Mouse (Mus musculus) common myeloid progenitor, adult 5-6 weeks (primary cell): Measurements from ENCODE around the gene Borcs6. TPM values are rescaled to one million over a fixed set of nuclear protein-coding genes. Genes with fewer than 3 reads are reported as not detected.
"Not testable (repeated sequence)": the region's sequence is repeated elsewhere in the genome, so short reads cannot be mapped to it uniquely, and the experiment has no call there.

Experiments used
- ATAC-seq: replicated peaks from 2 replicates; pipeline ENCODE4 v1.8.0; 2016; ENCODE audit warnings: low read depth, mild to moderate bottlenecking, moderate TSS enrichment, inconsistent platforms; ENCODE audit not compliant: poor library complexity, severe bottlenecking
- total RNA-seq: library from RNA; stranded (forward); fragments of 200-1000, 187-1606 nt; gene quantifications from 2 replicates; pipeline ENCODE4 v1.2.3, GENCODE M21; 2017

Borcs6 gene
- total RNA-seq, 1 experiment from 2014 or later = 5.4 TPM

DNA sequence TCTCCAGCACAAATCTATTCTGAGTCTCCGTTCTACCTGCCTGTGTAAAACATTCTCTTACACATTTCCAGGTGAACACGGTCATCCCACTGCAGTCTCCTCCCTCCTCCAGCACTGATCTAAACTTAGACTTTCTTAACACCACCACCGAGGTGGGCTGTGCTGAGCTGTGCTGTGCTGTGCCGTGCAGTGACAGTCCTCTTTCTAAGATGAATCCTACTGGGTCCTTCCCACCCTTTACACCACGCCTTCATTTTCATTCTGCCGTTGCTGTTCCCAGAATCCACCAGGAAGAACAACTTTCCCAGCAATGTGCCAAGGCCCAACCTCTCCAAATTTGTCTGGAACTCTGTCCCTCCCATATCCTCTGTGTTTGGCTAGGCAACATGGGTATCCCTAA is 26.9 kb downstream of the Borcs6 start:
- no peak for ATAC-seq

- no peak for ATAC-seq
Measured at GRCm38 (mm10) chr11:69087082-69087481, 27.6 kb downstream of the Borcs6 start.

- no peak for ATAC-seq
Measured at GRCm38 (mm10) chr11:69087597-69087996, 28.1 kb downstream of the Borcs6 start.

DNA sequence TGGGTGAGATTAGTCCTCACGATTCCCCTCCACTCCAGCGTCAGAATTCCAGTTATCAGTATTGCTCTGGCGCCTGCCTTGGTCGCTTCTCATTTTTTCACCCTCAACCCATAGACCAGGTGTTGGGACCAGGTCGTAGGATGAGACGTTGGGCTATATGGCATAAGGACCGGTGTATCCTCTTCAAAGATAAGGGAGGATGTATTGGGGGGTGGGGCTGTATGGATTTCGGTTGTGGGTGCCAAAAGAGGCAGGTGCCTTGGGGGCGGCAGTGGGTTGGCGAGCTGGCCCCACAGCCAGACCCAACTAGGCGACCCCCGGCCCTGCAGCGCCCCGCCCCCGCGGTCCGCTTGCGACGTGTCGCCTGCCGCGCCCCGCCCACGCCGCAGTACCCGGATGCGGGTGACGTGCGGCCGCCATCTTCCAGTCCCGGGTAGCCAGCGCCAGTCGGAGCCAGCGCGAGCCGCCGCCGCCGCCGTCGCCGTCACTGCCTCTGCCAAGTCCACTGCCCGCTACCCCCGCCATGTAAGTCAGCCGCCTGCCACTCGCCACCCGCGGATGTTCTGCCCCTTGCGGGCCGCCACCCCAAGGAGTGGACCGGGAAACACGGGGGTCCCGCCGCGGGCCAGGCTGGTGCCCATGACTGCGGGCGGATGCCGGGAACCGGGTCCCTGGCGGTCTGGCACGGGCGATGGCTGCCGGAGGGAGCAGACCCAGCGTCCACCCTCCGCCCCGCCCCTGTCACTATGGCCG is 28.8 kb downstream of the Borcs6 start, which contains the start of gene Vamp2:
TSS of gene Vamp2 (plus strand) at position 388 of the 753 bp plus-strand sequence.
- ATAC-seq = peak; percentile 67

DNA sequence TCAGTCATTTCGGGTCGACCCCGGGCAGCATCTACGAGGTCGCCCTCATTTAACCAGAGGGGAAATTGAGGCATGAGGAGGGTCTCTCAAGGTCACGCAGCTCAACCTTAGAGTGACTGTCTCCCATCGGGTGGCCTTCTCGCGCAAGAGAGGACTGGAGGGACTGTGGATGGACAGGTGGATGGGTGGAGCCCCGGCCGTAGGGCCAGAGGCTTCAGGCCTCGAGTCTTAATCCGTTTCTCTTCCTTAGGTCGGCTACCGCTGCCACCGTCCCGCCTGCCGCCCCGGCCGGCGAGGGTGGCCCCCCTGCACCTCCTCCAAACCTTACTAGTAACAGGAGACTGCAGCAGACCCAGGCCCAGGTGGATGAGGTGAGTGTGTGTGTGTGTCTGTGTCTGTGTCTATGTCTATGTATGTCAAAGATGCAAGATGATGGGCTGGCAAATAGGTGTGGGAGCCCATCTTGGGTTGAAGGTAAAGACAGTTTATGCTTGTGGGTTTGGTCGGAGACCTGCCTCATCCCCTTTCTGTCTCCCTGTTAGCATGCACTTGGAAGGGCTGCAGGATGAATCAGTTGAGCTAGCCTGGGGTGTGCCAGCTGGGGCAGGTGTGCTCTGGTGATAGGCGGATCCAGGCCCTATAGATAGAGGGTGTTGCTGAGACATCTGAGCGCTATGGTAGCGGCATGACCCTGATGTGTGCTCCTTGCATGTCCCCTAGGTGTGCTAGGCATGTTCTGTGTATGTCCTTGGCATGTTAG is 29.5 kb downstream of the Borcs6 start:
- no peak for ATAC-seq

DNA sequence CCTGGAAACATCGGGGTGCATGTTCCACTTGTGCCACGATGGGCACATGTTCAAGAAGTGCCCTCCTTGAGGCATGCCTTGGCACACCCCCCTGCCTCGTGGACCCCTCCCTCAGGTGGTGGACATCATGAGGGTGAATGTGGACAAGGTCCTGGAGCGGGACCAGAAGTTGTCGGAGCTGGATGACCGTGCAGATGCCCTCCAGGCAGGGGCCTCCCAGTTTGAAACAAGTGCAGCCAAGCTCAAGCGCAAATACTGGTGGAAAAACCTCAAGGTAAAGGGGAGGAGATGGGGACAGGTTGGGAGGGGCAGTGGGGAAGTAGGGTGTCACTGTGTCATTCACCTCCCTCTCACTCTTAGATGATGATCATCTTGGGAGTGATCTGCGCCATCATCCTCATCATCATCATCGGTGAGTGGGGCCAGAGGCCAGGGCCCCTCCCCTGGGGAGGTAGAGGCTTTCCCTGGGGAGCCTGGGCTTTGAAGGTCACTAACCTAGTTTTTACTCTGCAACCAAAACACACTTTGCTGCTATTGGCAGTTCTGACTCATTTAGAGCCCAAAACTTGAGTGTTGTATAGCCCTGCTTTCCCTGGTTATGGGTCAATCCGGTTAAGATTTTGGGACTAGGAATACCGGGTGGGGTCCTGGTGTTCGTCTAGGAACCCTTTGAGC is 30.2 kb downstream of the Borcs6 start:
- ATAC-seq = no peak

GRCm38 (mm10) chr11:69090367-69090766 is 30.9 kb downstream of the Borcs6 start:
- ATAC-seq = no peak

- ATAC-seq = no peak
Measured at GRCm38 (mm10) chr11:69091566-69092385, 32.3 kb downstream of the Borcs6 start.

DNA sequence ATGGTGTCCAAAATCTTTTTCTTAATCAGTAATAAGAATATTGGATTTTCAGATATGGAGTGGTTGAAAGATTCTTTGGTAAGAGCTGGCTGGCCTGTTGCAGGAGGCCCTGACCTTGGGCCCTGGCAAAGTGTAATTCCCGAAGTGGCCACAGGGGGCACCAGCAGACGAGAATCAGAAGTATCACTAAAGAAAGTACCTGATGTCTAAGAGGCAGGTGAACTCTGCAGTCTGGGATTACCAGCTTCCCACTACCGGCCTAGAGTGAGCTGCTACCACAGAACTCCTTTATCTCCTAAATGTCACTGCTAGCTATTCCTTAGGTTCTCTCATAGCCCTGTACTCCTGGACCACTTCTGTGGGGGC is 32.9 kb downstream of the Borcs6 start:
- ATAC-seq = no peak

- no peak for ATAC-seq
Measured at GRCm38 (mm10) chr11:69092871-69093270, 33.4 kb downstream of the Borcs6 start.

- ATAC-seq = not testable (repeated sequence)
Measured at GRCm38 (mm10) chr11:69093856-69094255, 34.3 kb downstream of the Borcs6 start.

DNA sequence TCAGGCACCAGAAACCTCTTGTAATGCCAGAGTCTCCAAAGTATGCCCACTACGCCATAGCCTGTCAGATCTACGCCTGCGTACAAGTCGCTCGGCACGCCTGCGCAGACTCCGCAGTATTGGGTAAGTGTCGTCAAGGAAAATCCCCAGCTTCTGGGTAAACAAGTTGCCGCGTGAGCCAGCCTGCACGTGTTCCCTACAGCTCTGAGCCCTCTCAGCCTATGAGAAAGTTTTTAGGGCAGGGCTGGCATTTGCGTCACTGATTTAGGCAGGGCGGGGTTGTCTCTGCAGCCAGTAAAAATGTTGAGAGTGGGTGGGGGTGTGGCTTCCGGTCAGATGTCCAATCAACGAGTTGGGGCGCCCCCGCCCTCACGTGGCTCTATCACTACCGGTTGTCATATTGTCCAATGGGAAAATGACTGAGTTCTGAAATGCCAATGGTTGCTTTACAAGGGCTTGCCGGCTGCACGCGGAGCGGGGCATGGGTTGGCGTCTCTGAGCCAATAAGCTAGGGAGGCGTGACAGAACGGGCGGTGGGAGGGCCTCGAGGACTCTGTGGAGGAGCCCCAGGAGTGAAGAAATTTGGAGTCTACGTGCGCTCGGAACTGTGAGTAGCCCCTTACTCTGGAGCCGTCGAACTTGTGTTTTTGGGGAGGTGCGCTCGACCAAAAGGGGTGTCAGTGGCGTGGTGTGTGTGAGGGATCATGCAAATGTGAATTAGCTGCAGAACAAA is 35.3 kb downstream of the Borcs6 start, which contains the start of gene Per1:
TSS of gene Per1 (plus strand) at position 521 of the 733 bp plus-strand sequence.
- ATAC-seq = peak; percentile 64

GRCm38 (mm10) chr11:69095511-69096231 is 36.2 kb downstream of the Borcs6 start:
- ATAC-seq = no peak

- no peak for ATAC-seq
Measured at GRCm38 (mm10) chr11:69096360-69096986, 37.0 kb downstream of the Borcs6 start.

DNA sequence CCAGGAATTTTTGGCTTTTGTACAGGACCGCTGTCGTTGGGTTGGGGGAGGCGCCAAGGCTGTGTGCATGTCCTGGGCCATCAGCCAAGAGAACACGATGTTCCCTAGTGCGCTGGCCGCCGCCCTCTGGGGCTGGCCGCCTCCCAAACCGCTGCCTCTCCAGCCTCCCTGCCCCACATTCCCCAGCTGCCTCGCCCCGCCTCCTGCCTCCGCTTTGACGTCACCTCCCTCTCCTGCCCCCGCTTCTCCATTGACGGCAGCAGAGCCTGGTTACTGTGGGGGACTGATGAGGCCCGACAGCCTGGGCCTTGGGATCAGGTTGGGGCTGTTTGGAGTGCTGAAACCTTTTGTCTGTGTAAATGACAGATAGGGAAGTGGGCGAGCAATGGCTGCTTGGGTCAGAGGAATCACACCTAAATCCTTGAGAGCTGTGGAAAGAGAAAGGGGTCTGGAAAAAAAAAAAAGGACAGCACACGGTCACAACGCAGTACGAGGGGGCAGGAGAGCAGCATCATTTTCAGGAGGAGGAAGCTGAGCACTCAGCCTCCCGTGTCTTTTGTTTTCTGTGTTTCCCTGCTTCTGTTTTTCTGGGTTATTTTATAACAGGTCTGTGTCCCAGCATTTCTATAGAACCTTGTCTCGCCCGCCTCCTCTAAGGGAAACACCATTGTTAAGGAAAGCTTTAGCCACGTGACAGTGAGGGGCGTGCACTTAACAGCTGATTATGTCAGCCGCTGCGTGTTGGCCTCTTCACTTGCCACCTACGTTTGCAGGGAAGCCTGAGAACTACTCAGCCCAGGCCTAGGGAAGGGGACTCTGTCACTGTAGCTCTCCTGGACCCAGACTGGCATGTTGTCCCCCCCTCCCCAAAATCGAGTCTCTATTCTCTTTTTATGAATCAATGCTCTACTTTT is 37.7 kb downstream of the Borcs6 start:
- peak; percentile 27 for ATAC-seq

DNA sequence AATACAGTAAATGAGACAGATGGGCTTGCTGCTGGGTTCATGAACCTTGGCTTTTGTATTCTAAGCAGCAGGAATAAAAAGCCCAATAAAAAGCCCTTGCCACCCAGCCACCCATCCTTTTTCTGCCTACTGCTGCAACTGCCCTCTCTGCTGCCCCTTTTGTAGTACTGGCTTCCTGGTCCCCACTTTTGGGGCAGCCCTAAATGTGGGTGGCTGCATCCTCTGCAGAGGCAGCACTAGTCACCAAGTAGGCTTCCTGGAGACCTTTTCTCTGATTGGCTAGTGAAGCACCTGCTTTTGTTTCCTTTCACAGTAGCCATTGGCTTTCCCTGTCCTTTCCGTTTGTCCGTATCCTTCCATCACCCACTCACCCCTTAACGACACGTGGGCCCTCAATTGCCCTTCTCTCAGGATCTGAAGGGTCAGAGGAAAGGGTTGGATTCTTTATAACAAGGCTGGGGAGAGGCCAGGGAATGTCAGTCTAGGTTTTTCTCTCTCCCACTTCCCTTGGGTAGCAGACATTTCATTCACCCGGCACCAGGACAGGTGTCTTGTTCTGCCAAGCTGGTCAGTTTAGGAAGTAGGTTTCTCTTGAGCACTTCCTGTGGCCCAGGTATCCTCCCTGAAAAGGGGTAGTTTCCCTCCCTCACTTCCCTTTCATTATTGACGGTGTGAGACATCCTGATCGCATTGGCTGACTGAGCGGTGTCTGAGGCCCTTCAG is 38.7 kb downstream of the Borcs6 start:
- ATAC-seq = no peak

DNA sequence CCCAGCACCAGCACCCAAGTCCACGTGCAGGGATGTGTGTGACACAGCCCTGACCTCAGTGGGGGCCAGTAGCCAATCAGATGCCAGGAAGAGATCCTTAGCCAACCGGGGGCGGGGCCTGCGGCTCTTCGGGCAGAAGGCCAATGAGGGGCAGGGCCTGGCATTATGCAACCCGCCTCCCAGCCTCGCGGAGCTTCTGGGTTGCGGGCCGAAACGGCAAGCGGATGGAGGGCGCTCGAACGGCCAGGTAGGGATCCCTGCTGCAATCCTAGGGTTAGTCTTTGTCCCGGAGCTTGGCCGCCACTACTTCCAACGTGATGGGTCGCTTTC is 39.2 kb downstream of the Borcs6 start:
- peak; percentile 34 for ATAC-seq
